Mouse (Mus musculus) cortical plate, adult 2 months (tissue): ENCODE measurements around the gene Ppef1. TPM values are rescaled to one million over a fixed set of nuclear protein-coding genes. Genes with fewer than 3 reads are reported as not detected.

Source experiments
- H3K27ac ChIP-seq: fragments of 200-500 bp; 2 replicates; pipeline ENCODE4 v1.5.1; 2012; ENCODE audit warnings: low read length, control low read depth, inconsistent platforms; ENCODE audit not compliant: insufficient read depth
- H3K4me1 ChIP-seq: fragments of 200-500 bp; 2 replicates; pipeline ENCODE4 v1.6.1; 2011; ENCODE audit warnings: low read length; ENCODE audit not compliant: control insufficient read depth, insufficient read depth
- H3K4me3 ChIP-seq: fragments of 200-500 bp; 2 replicates; pipeline ENCODE4 v1.5.1; 2011; ENCODE audit warnings: mild to moderate bottlenecking, low read length, control low read depth; ENCODE audit not compliant: insufficient read depth
- CTCF ChIP-seq: fragments of 200-500 bp; IDR thresholded peaks from 2 replicates; pipeline ENCODE4 v1.5.1; 2011; ENCODE audit warnings: mild to moderate bottlenecking, control low read depth, low read length; ENCODE audit not compliant: insufficient read depth; ENCODE audit errors: extremely low read depth
- POLR2A ChIP-seq: fragments of 200-500 bp; IDR thresholded peaks from 2 replicates; pipeline ENCODE4 v1.6.1; 2011; ENCODE audit warnings: mild to moderate bottlenecking, low read length, control low read depth; ENCODE audit not compliant: insufficient read depth; ENCODE audit errors: extremely low read depth
- polyA plus RNA-seq: library from polyadenylated mRNA; depleted of rRNA; stranded (reverse); fragments of >200 nt; gene quantifications from 2 replicates; pipeline ENCODE4 v1.2.3, GENCODE M21; 2012

Ppef1 gene
- polyA plus RNA-seq, 1 experiment, result 1.0 TPM

GRCm38 (mm10) chrX:160691559-160691958 is 44.0 kb downstream of the Ppef1 start:
- Histone ChIP-seq H3K4me3 (no peak overlapping the region), H3K27ac (no peak overlapping the region), H3K4me1 (no peaks in the 10 kb centered on the region)
- no peak for TF ChIP-seq CTCF
- TF ChIP-seq POLR2A, result no peak

DNA sequence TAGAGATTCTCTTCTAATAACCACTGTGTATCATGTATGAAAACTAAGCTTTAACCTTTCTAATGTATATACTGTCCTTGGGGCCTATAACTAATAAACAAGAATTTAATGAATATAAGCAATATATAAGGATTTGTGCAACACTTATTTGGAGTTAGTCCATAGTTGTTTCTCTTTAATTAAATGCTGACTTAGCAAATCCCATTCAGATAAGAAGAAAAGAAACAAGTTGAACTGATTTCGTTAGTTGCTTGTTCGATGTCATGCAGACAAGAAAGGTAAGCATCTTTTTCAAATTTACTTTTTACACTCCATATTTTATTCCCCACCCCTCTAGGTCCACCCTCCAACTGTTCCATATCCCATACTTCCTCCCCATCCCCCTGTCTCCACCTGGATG is 45.5 kb downstream of the Ppef1 start:
- H3K27ac ChIP-seq, result no peak overlapping the region
- no peak overlapping the region for H3K4me3 ChIP-seq
- no peaks in the 10 kb centered on the region for H3K4me1 ChIP-seq
- TF ChIP-seq POLR2A, result no peak
- no peak for TF ChIP-seq CTCF

DNA sequence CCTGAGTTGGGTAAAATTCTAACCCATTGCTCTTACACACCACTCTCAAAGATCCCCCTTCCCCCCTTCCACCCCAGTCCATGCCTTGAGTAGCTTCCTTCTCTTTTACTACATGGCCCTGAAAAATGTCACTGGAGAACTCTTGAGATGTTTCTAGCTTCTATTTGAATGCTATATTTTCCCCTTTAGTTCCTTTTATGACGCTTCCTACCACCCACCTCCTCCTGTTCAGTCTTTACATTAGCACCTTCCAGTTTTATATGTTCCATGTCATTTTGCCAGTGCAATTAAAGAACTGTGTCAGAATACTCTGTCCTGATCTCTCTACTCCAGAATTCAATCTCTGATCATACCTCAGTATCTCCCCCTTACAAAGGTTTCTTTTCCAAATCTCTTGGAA is 65.6 kb downstream of the Ppef1 start:
- Histone ChIP-seq H3K4me1 (no peaks in the 10 kb centered on the region), H3K4me3 (no peak overlapping the region), H3K27ac (no peak overlapping the region)
- no peak for TF ChIP-seq CTCF
- no peak for TF ChIP-seq POLR2A

DNA sequence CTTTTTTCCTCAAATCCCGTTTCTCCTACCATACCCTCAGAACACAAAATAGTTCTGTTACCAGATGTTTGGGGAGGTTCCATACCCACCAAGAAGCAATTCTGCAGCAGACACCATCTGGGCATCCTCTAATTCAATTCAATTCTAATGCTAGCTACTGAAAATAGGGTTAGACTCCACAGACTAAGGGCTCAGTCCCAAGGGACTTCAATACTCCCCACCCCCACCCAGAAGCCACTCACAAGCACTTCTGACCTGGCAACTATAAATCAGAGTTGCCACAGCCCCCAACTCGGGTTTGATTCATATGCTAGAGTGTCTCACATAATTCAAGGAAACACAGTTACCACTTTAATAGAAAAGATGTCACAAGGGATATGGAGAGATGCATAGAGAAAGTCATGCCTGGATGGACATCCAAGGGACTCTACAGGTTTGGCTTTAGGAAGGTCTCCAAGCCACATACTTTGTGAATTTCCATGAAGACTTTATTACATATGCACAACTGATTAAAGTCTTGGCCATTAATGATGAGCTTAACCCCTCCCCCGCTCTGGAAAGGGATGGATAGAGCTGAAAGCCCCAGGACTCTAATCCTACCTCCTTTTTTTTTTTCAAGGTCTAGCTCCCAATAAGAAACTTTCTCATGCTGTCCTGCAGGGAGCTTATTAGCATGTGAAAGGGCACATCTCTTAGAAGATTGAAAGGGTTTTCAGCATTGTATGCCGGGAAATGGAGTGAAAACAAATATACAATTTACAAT is 124.5 kb downstream of the Ppef1 start:
- Histone ChIP-seq H3K4me3 (no peak overlapping the region), H3K4me1 (no peaks in the 10 kb centered on the region), H3K27ac (no peak overlapping the region)
- TF ChIP-seq POLR2A (no peak), CTCF (no peak)

GRCm38 (mm10) chrX:160610482-160610881 is 125.1 kb downstream of the Ppef1 start:
- no peaks in the 10 kb centered on the region for H3K4me1 ChIP-seq
- no peak overlapping the region for H3K4me3 ChIP-seq
- TF ChIP-seq CTCF (no peak), POLR2A (no peak)
- no peak overlapping the region for H3K27ac ChIP-seq

DNA sequence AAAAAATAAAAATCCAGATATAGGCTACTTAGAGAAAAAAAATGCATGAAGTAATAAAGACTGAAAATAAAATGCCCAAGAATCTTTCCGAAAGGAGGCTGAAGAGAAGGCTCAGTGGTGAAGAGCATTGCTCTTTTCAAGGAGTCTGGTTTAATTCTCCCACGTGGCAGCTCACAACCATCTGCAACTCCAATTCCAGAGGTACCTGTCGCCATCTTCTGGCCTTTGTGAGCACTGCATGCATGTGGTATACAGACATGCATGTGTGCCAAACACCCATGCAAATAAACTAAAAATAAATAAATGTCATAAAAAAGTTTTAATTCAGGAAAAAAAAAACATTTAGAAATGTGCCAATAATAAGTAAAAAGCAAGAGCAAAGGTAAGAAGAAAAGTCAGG is 125.7 kb downstream of the Ppef1 start:
- Histone ChIP-seq H3K4me1 (peaks cover 2% of the 10 kb centered on the region; the same call in 1 of the 2 replicates), H3K4me3 (no peak overlapping the region), H3K27ac (no peak overlapping the region)
- TF ChIP-seq POLR2A (no peak), CTCF (no peak)

GRCm38 (mm10) chrX:160603981-160604541 is 131.5 kb downstream of the Ppef1 start:
- Histone ChIP-seq H3K27ac (peak overlapping the region; percentile 80), H3K4me1 (peaks cover 9% of the 10 kb centered on the region), H3K4me3 (no peak overlapping the region)
- TF ChIP-seq POLR2A (no peak), CTCF (no peak)

DNA sequence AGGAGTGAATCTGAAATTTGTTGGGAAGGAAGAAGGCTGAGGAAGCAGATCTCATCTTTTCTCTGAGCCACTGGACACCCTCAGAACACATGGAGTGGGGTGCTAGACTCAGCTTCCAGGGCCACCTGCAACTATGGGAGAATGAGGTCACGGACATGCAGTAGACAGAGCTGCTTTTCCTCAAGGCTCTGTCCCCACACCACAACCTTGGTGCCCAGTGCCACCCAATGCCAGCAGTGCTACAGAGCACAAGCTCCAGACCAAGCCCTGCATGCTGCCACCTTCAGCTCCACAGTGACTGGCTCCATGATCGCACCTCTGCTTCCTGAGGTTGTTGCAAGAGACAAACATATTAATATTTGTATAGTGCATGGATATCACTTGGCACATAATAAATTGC is 132.2 kb downstream of the Ppef1 start:
- H3K4me3 ChIP-seq, result no peak overlapping the region
- TF ChIP-seq CTCF, result no peak
- no peak for TF ChIP-seq POLR2A
- peaks cover 9% of the 10 kb centered on the region for H3K4me1 ChIP-seq
- 0 out of 2 replicates have a peak overlapping the region, but pooled peaks have one; percentile 69 for H3K27ac ChIP-seq

- no peak for TF ChIP-seq CTCF
- TF ChIP-seq POLR2A, result no peak
- peaks cover 9% of the 10 kb centered on the region for H3K4me1 ChIP-seq
Measured at GRCm38 (mm10) chrX:160602770-160603169, 132.8 kb downstream of the Ppef1 start.

DNA sequence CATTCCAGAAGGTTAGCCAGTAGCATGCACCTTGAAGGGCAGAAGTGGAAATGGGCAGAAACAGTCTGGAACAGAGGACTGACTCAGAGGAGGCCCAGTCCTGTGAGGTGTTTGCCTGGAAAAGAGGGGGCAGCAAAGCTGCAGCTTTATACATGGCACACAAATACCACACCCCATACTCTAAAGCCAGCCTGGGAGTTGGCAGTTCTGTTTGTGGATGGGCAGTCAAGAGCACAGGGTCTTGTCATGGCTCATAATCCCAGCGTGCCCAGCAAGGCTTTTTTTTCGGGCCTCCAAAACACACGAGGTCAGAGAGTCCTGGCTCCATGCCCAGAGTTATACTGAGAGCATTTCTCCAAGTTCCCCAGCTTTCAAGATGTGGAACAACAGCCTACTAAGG is 134.5 kb downstream of the Ppef1 start:
- Histone ChIP-seq H3K27ac (no peak overlapping the region), H3K4me1 (peaks cover 9% of the 10 kb centered on the region), H3K4me3 (no peak overlapping the region)
- no peak for TF ChIP-seq POLR2A
- no peak for TF ChIP-seq CTCF

More at GRCm38 (mm10) chrX:160602770-160603169, 132.8 kb downstream of the Ppef1 start:
- Histone ChIP-seq H3K4me3 (no peak overlapping the region), H3K27ac (no peak overlapping the region)

DNA sequence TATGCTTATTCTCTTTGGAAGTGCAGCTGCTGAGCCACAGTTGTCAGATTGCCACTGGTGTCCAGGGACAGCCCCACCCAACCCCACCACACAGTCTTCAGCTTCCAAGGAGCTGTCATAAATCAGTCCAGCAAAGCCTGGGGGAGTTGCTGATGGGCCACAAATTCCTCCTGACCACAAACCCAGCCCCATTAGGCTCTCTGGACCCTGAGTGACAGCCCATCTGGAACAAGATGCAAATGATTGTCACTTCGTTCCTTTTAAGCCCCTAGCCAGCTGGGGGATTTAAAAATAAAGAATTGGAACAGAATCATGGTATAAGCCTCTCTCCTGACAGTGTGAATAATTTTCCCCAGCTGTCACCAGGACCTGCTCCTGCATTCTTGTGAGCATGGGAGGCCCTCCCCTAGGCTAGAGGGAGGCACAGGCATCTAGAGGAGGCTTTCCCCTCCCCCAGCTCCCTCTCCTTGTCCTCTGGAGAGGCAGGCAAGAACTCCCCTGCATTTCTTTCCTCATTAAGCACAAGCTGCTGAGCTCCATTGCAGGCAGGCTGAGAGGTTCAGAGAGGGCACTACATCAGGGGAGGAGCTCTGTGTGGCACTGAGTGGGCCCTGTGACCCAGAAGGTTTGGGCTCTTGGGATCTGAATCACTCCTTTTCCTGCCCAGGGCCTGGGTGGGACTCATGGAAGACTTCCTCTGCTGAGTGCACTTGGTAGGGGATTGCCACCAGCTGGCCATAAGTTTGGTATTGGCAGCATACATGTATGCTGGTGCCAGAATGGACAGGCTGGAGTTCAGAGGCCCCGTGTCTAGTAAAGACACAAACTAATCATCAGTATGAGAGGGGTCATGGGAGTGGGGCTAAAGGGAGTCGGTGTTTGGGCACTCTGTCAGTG is 136.8 kb downstream of the Ppef1 start:
- 0 out of 2 replicates have a peak overlapping the region, but pooled peaks have one; percentile 16 for H3K27ac ChIP-seq
- no peak overlapping the region for H3K4me3 ChIP-seq
- TF ChIP-seq CTCF, result no peak
- TF ChIP-seq POLR2A, result no peak
- peaks cover 6% of the 10 kb centered on the region for H3K4me1 ChIP-seq
